Mouse (Mus musculus): ENCODE results near the gene Rpp14. TPM values are rescaled to one million over a fixed set of nuclear protein-coding genes. Genes with fewer than 3 reads are reported as not detected.

Gene Rpp14
- polyA plus RNA-seq, 2 experiments: 20.7 to 49.2 TPM

DNA sequence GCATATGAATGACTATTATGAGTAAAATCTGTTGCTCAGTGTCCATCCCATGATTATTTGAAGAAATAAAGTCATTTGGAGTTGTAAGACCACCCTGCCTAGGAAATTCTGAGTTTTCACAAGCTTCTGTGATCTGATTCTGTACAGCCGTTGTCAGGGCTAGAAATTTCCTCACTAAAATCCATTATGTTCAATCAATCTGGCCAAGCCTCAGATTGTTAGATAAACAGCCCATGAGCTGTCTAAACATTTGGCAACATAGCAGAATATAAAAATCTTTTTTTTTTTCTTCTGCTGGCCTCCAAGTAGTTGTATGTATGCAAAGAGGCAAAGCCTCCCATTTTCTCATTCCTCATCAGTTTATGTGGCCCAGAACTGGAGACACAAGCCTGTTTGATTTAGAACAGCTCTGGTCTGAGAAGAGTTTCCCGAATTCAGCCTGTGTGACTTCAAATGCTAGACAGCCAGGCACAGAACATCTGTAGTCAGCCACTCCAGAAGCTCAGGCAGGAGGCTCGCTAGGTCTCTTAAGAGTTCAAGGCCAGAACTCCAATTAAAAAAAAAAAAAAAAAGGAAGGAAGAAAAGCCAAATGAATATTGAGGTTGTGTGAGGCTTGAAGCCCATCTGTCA is 14.9 kb downstream of the Rpp14 start:
- Histone ChIP-seq H3K4me2 (replicated peaks; ENCODE audit: low read depth, low read length, severe bottlenecking) (no peak overlapping the region), H3K36me3 (ENCODE audit: control insufficient read depth, insufficient read depth, low read length) (peaks cover 10% of the 10 kb centered on the region), H3K27ac (replicated peaks; ENCODE audit: low read depth, low read length) (no peak overlapping the region), H3K9me3 (ENCODE audit: control insufficient read depth, low read length) (no peaks in the 10 kb centered on the region), H3K27me3 (ENCODE audit: control insufficient read depth, insufficient read depth, low read length) (no peaks in the 10 kb centered on the region), H3K4me3 (replicated peaks; ENCODE audit: low read length) (no peak overlapping the region), H3K4me1 (ENCODE audit: control insufficient read depth, insufficient read depth, low read length) (no peaks in the 10 kb centered on the region), H3K9ac (ENCODE audit: low read depth, low read length, severe bottlenecking) (no peak overlapping the region)
- DNase-seq (ENCODE audit: low spot score) (no peak), ATAC-seq (ENCODE audit: low FRiP score, low read depth) (no peak)
- WGBS: 53% methylated on average over 3 of the region's 3 CpGs
- TF ChIP-seq POLR2A (IDR thresholded peaks at IDR 0.05; ENCODE audit: borderline replicate concordance, extremely low read depth, insufficient read depth, insufficient read length): no peak

DNA sequence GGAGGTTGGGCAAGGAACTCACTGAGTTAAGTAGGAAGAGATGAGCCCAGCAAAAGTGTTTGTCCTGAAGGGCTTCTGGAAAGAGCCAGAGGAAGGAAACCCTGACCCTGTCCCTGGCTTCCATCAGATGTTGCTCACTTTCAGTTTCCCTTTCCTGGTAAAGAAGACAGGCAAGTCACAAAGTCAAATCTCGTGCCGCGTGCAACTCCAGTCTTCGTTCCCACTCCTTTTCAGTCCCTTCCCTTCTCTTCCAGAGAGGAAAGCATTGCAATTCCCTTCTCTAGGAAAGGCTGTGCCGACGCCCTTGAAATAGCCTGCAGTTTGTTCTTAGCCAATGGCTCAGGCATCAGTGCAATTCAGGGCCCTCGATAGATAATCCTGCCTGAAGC is 15.4 kb downstream of the Rpp14 start:
- Histone ChIP-seq H3K4me2 (replicated peaks; ENCODE audit: low read depth, low read length, severe bottlenecking) (no peak overlapping the region), H3K4me3 (replicated peaks; ENCODE audit: low read length) (no peak overlapping the region), H3K36me3 (ENCODE audit: control insufficient read depth, insufficient read depth, low read length) (peaks cover 5% of the 10 kb centered on the region; the same call in 1 of the 2 replicates), H3K27me3 (ENCODE audit: control insufficient read depth, insufficient read depth, low read length) (no peaks in the 10 kb centered on the region), H3K27ac (replicated peaks; ENCODE audit: low read depth, low read length) (no peak overlapping the region), H3K9me3 (ENCODE audit: control insufficient read depth, low read length) (no peaks in the 10 kb centered on the region), H3K9ac (ENCODE audit: low read depth, low read length, severe bottlenecking) (no peak overlapping the region), H3K4me1 (ENCODE audit: control insufficient read depth, insufficient read depth, low read length) (no peaks in the 10 kb centered on the region)
- no peak for TF ChIP-seq POLR2A (IDR thresholded peaks at IDR 0.05; ENCODE audit: borderline replicate concordance, extremely low read depth, insufficient read depth, insufficient read length)
- ATAC-seq (ENCODE audit: low FRiP score, low read depth) (no peak), DNase-seq (ENCODE audit: low spot score) (no peak)
- WGBS: 70% methylated on average over 7 of the region's 7 CpGs

DNA sequence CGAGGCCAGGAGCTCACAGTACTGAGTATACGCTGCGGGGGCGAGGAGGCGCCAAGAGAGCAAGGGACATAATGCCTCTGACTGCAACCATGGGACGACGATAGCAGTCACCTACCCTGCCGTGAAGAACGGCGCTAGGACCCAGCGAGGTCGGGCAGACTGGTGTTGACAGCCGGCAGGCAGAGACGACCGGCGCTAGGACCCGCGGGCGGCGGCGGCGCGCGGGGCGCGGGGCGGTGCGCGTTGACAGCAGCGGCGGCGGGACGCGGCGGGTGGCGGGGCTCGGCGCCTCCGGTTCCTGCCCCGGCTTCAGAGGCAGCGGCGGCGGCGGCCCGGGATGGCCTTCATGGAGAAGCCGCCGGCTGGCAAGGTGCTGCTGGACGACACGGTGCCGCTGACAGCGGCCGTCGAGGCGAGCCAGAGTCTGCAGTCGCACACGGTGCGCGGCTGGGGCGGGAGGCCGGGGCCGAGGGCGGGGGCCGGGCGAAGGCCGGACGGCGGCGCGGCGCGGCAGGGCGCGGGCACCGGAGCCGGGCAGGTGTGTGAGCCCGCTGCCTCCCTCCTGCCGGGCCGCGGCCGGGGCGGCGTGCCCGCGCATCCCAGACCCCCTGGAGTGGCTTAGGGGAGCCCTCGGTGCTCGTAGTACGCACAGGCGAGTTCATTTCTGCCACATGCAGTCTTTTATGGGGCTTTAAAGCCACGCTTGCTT is 18.0 kb downstream of the Rpp14 start, which contains the start of gene Pxk:
Pxk (plus strand) TSS at position 234 of the 709 bp plus-strand sequence.
- H3K36me3 ChIP-seq (ENCODE audit: control insufficient read depth, insufficient read depth, low read length): no peaks in the 10 kb centered on the region
- H3K4me2 ChIP-seq (replicated peaks; ENCODE audit: low read depth, low read length, severe bottlenecking): peak within 1 kb of the TSS; percentile 76
- H3K9ac ChIP-seq (ENCODE audit: low read depth, low read length, severe bottlenecking): peak within 1 kb of the TSS; percentile 70
- no peaks in the 10 kb centered on the region for H3K4me1 ChIP-seq (ENCODE audit: control insufficient read depth, insufficient read depth, low read length)
- H3K27ac ChIP-seq (replicated peaks; ENCODE audit: low read depth, low read length): 0 out of 2 replicates have a peak within 1 kb of the TSS, but pooled peaks have one; percentile 43
- TF ChIP-seq POLR2A (IDR thresholded peaks at IDR 0.05; ENCODE audit: borderline replicate concordance, extremely low read depth, insufficient read depth, insufficient read length): no peak
- peak within 1 kb of the TSS; percentile 88 for H3K4me3 ChIP-seq (replicated peaks; ENCODE audit: low read length)
- no peaks in the 10 kb centered on the region for H3K27me3 ChIP-seq (ENCODE audit: control insufficient read depth, insufficient read depth, low read length)
- WGBS: 3% methylated on average over 35 of the region's 89 CpGs
- H3K9me3 ChIP-seq (ENCODE audit: control insufficient read depth, low read length): no peaks in the 10 kb centered on the region
- DNase-seq (ENCODE audit: low spot score) (peak; percentile 87), ATAC-seq (ENCODE audit: low FRiP score, low read depth) (peak; percentile 93)

DNA sequence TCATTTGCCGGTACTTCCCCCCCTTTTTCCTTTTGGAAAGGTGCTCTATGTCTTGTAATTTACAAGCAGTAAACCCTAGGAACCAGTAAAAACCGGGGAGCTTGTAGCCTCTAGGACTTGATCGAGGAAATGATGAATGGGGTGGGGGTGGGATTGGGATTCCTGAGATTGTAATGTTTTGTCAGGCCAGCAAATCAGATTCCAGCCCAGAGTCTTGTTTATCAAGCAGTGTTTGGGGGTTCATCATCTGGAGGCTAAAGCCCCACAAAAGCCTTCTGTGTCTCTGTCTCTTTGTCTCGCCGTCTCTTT is 18.5 kb downstream of the Rpp14 start:
- DNase-seq (ENCODE audit: low spot score): no peak
- ATAC-seq (ENCODE audit: low FRiP score, low read depth): no peak
- Histone ChIP-seq H3K4me3 (replicated peaks; ENCODE audit: low read length) (peak overlapping the region; percentile 88), H3K4me1 (ENCODE audit: control insufficient read depth, insufficient read depth, low read length) (no peaks in the 10 kb centered on the region), H3K36me3 (ENCODE audit: control insufficient read depth, insufficient read depth, low read length) (no peaks in the 10 kb centered on the region), H3K9me3 (ENCODE audit: control insufficient read depth, low read length) (no peaks in the 10 kb centered on the region), H3K4me2 (replicated peaks; ENCODE audit: low read depth, low read length, severe bottlenecking) (peak overlapping the region; percentile 76), H3K27me3 (ENCODE audit: control insufficient read depth, insufficient read depth, low read length) (no peaks in the 10 kb centered on the region), H3K9ac (ENCODE audit: low read depth, low read length, severe bottlenecking) (peak overlapping the region; percentile 70), H3K27ac (replicated peaks; ENCODE audit: low read depth, low read length) (no peak overlapping the region)
- no peak for TF ChIP-seq POLR2A (IDR thresholded peaks at IDR 0.05; ENCODE audit: borderline replicate concordance, extremely low read depth, insufficient read depth, insufficient read length)
- WGBS: 3% methylated on average over 5 of the region's 5 CpGs

DNA sequence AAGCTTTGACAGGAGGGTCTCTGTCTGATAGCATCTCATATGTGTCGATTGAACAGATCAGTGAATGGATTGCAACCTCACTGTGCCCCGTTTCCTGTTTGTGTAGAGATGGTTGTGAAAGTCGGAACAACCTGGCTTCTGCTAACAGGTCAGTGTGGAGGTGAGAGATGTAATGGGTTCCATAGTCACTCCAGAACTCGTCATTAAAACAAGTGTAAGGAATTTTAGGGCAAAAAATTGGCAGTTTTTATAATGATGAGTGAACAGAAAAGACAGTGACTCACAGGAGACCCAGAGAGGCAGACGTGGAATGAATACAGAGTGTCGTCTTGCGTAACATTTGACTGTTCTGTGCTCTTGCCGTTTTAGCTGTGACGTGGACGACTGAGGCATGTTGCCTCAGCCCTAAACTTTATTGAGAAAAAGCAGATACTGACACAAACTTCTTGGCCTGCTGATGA is 19.4 kb downstream of the Rpp14 start:
- H3K27ac ChIP-seq (replicated peaks; ENCODE audit: low read depth, low read length): no peak overlapping the region
- no peaks in the 10 kb centered on the region for H3K36me3 ChIP-seq (ENCODE audit: control insufficient read depth, insufficient read depth, low read length)
- no peak for ATAC-seq (ENCODE audit: low FRiP score, low read depth)
- no peaks in the 10 kb centered on the region for H3K27me3 ChIP-seq (ENCODE audit: control insufficient read depth, insufficient read depth, low read length)
- H3K4me2 ChIP-seq (replicated peaks; ENCODE audit: low read depth, low read length, severe bottlenecking): peak overlapping the region; percentile 76; the same call in 1 of the 2 replicates
- no peak for TF ChIP-seq POLR2A (IDR thresholded peaks at IDR 0.05; ENCODE audit: borderline replicate concordance, extremely low read depth, insufficient read depth, insufficient read length)
- H3K4me3 ChIP-seq (replicated peaks; ENCODE audit: low read length): no peak overlapping the region
- 58% methylated on average over 10 of the region's 10 CpGs for WGBS
- H3K4me1 ChIP-seq (ENCODE audit: control insufficient read depth, insufficient read depth, low read length): no peaks in the 10 kb centered on the region
- no peak overlapping the region for H3K9ac ChIP-seq (ENCODE audit: low read depth, low read length, severe bottlenecking)
- H3K9me3 ChIP-seq (ENCODE audit: control insufficient read depth, low read length): no peaks in the 10 kb centered on the region
- no peak for DNase-seq (ENCODE audit: low spot score)
